In the genomic region with DNA sequence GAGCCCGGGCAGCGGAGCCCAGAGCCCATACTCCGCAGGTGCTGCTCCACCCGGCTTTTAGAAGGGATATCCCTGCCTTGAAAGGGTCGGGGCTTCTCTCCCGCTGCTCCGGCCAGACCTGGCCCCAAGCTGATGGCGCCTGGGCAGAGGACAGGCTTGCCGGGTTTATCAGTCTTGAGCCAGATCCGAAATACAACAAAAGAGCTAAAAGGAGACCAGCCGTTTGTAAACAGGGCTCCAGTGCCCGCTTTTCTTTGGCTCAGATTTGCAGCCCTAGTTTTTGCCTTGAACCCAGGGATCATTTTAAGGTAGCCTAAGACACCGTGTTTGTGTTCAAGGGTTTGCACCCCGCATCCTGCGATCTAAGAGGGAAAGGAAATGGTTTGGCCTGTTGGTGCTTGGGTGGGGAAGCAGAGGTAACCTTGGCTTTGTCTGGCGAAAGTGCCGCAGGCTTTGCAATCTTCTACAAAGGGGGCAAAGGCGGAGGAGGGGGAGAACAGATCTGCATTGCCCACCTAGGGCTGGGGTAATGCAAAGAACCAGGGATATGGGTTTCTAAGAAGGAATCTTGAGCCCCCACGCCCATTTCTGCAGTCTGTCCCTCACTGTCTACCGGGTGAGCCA, we compare ENCODE assay signal across 19 mouse cellular contexts. TPM values are rescaled to one million over a fixed set of nuclear protein-coding genes. Genes with fewer than 3 reads are reported as not detected.
DNase-seq lines count a peak whose midpoint lies in the region; ATAC-seq and TF ChIP-seq lines count a peak whose summit lies in the region.
"Had no signal": no experiment of that assay in that cellular context is flagged by ENCODE, and none has a peak within 500 bp of the region (broad histone marks: within the 10 kb centered on the region; RNA-seq: fewer than 3 reads in every experiment).

No protein-coding gene starts in this region.

- peak overlapping the region; percentile 85 for H3K4me2 ChIP-seq in kidney, embryonic 14.5 days (replicated peaks; ENCODE audit: low read depth, low read length)
- peak overlapping the region; percentile 28; the same call in 1 of the 2 replicates for H3K4me2 ChIP-seq in intestine, postnatal 0 days (replicated peaks; ENCODE audit: low read depth)
- H3K4me2 ChIP-seq in neural tube, embryonic 12.5 days (replicated peaks): peak overlapping the region; percentile 75
- H3K4me2 ChIP-seq: embryonic facial prominence, embryonic 13.5 days; forebrain, embryonic 13.5 days; heart, embryonic 11.5 days; hindbrain, embryonic 13.5 days; liver, embryonic 12.5 days had no signal

- H3K4me3 ChIP-seq in kidney, embryonic 14.5 days (ENCODE audit: low read length): peak overlapping the region; percentile 85
- 0 out of 2 replicates have a peak overlapping the region, but pooled peaks have one; percentile 8 for H3K4me3 ChIP-seq in brown adipose tissue, adult 24 weeks (ENCODE audit: insufficient read depth, low read depth, low read length)
- H3K4me3 ChIP-seq in intestine, postnatal 0 days (ENCODE audit: low read depth, low read length): peak overlapping the region; percentile 19
- H3K4me3 ChIP-seq in neural tube, embryonic 12.5 days: peak overlapping the region; percentile 42
- no peak overlapping the region for H3K4me3 ChIP-seq in thymus, adult 2 months (ENCODE audit: control insufficient read depth, insufficient read depth, low read length)
- H3K4me3 ChIP-seq: embryonic facial prominence, embryonic 13.5 days; forebrain, embryonic 13.5 days; hindbrain, embryonic 13.5 days; liver, embryonic 12.5 days; myocyte had no signal

- H3K27me3 ChIP-seq in kidney, embryonic 14.5 days (ENCODE audit: control insufficient read depth, insufficient read depth, low read length): peaks cover 7% of the 10 kb centered on the region; the same call in 1 of the 2 replicates
- peaks cover 99% of the 10 kb centered on the region for H3K27me3 ChIP-seq in intestine, postnatal 0 days (replicated peaks; ENCODE audit: control insufficient read depth, insufficient read depth, low read length)
- H3K27me3 ChIP-seq in neural tube, embryonic 12.5 days (replicated peaks): peaks cover 81% of the 10 kb centered on the region
- H3K27me3 ChIP-seq in thymus, adult 2 months (ENCODE audit: control insufficient read depth, insufficient read depth, low read length): peaks cover 35% of the 10 kb centered on the region

- H3K36me3 ChIP-seq in kidney, embryonic 14.5 days (ENCODE audit: control insufficient read depth, insufficient read depth, low read length): peaks cover 8% of the 10 kb centered on the region; the same call in 1 of the 2 replicates
- no peaks in the 10 kb centered on the region for H3K36me3 ChIP-seq in intestine, postnatal 0 days (ENCODE audit: control insufficient read depth, insufficient read depth)
- no peaks in the 10 kb centered on the region for H3K36me3 ChIP-seq in neural tube, embryonic 12.5 days
- H3K36me3 ChIP-seq in thymus, adult 2 months (ENCODE audit: control insufficient read depth, insufficient read depth, low read length): no peaks in the 10 kb centered on the region
- H3K36me3 ChIP-seq: embryonic facial prominence, embryonic 13.5 days; hindbrain, embryonic 13.5 days; liver, embryonic 12.5 days had no signal

- TF ChIP-seq CTCF in intestine, postnatal 0 days (IDR thresholded peaks at IDR 0.05; ENCODE audit: low read depth): no peak
- no peak for TF ChIP-seq CTCF in thymus, adult 2 months (IDR thresholded peaks at IDR 0.05; ENCODE audit: borderline replicate concordance, control insufficient read depth, extremely low read depth, insufficient read depth, low read length, poor library complexity)

- H3K9me3 ChIP-seq in kidney, embryonic 14.5 days (ENCODE audit: control insufficient read depth, low read length): no peaks in the 10 kb centered on the region
- no peaks in the 10 kb centered on the region for H3K9me3 ChIP-seq in intestine, postnatal 0 days (ENCODE audit: control insufficient read depth)
- H3K9me3 ChIP-seq in neural tube, embryonic 12.5 days: no peaks in the 10 kb centered on the region
- H3K9me3 ChIP-seq: embryonic facial prominence, embryonic 13.5 days; forebrain, embryonic 13.5 days; hindbrain, embryonic 13.5 days; liver, embryonic 12.5 days had no signal

- H3K4me1 ChIP-seq in kidney, embryonic 14.5 days (ENCODE audit: control insufficient read depth, insufficient read depth, low read length): peaks cover 24% of the 10 kb centered on the region; the same call in 1 of the 2 replicates
- H3K4me1 ChIP-seq in brown adipose tissue, adult 24 weeks (ENCODE audit: control insufficient read depth, insufficient read depth, insufficient read length, low read length): 0 out of 2 replicates have a peak, but pooled peaks cover 5% of the 10 kb centered on the region
- H3K4me1 ChIP-seq in intestine, postnatal 0 days (replicated peaks; ENCODE audit: control insufficient read depth, insufficient read depth, low read length): no peaks in the 10 kb centered on the region
- peaks cover 15% of the 10 kb centered on the region for H3K4me1 ChIP-seq in neural tube, embryonic 12.5 days
- H3K4me1 ChIP-seq in thymus, adult 2 months (replicated peaks; ENCODE audit: control insufficient read depth, insufficient read depth, low read length): no peaks in the 10 kb centered on the region; the same call in 1 of the 2 replicates

- ATAC-seq in kidney, embryonic 14.5 days (ENCODE audit: low FRiP score, low TSS enrichment): no peak
- ATAC-seq in intestine, postnatal 0 days: no peak
- no peak for ATAC-seq in neural tube, embryonic 12.5 days (ENCODE audit: low FRiP score, low read depth)
- ATAC-seq: activated CD4-positive, CD25-positive, alpha-beta regulatory T cell, adult 4 months; forebrain, embryonic 13.5 days; liver, embryonic 12.5 days; lung, postnatal 0 days had no signal

- DNase-seq in kidney, postnatal 14 days: no peak
- DNase-seq in thymus, adult 2 months: no peak
- no peak for DNase-seq in embryo, embryonic 11 days
- DNase-seq: adrenal gland, postnatal 36 days; cerebellum, postnatal 36 days; gastrocnemius, postnatal 14 days; spleen, adult 18-20 months had no signal

- H3K9ac ChIP-seq in kidney, embryonic 14.5 days (ENCODE audit: low read depth, low read length): peak overlapping the region; percentile 90
- H3K9ac ChIP-seq in intestine, postnatal 0 days (ENCODE audit: low read depth, low read length): no peak overlapping the region
- H3K9ac ChIP-seq in neural tube, embryonic 12.5 days: peak overlapping the region; percentile 76
- H3K9ac ChIP-seq: embryonic facial prominence, embryonic 13.5 days; forebrain, embryonic 13.5 days; hindbrain, embryonic 13.5 days; liver, embryonic 12.5 days had no signal

- TF ChIP-seq POLR2A in thymus, adult 2 months (IDR thresholded peaks at IDR 0.05; ENCODE audit: control insufficient read depth, extremely low read depth, insufficient read depth, low read length, poor library complexity): no peak

- H3K27ac ChIP-seq in kidney, embryonic 14.5 days (ENCODE audit: low read depth, low read length): peak overlapping the region; percentile 96
- no peak overlapping the region for H3K27ac ChIP-seq in brown adipose tissue, adult 24 weeks (replicated peaks; ENCODE audit: low read depth, low read length)
- H3K27ac ChIP-seq in intestine, postnatal 0 days (ENCODE audit: low read depth, low read length): no peak overlapping the region
- H3K27ac ChIP-seq in neural tube, embryonic 12.5 days: peak overlapping the region; percentile 1; the same call in 1 of the 2 replicates
- no peak overlapping the region for H3K27ac ChIP-seq in thymus, adult 2 months (ENCODE audit: control insufficient read depth, insufficient read depth, low read length)
- H3K27ac ChIP-seq: embryonic facial prominence, embryonic 13.5 days; forebrain, embryonic 13.5 days; hindbrain, embryonic 13.5 days; liver, embryonic 12.5 days had no signal

- 4% methylated on average over 20 of the region's 20 CpGs for WGBS in kidney, embryonic 14.5 days
- WGBS in intestine, postnatal 0 days: 4% methylated on average over 20 of the region's 20 CpGs
- WGBS in neural tube, embryonic 12.5 days: 2% methylated on average over 20 of the region's 20 CpGs
- WGBS in thymus, adult 2 months: 6% methylated on average over 20 of the region's 20 CpGs

RNA-seq across cellular contexts. Expression of a gene that starts 1.2 kb away (rescaled TPM):
- polyA plus RNA-seq in kidney, embryonic 14.5 days (2014; fragmentation: Nextera tagmentation; extraction: Ambion mirVana): 45.1 and 45.9 TPM in 2 replicates
- not detected in 2 replicates for polyA plus RNA-seq in brown adipose tissue, adult 24 weeks (2012; ENCODE audit: insufficient read depth, insufficient read length, missing spikeins)
- polyA plus RNA-seq in intestine, postnatal 0 days (2015; fragmentation: Nextera tagmentation; extraction: Ambion mirVana): 0.10 and 1.6 TPM in 2 replicates
- 48.9 and 49.0 TPM in 2 replicates for polyA plus RNA-seq in neural tube, embryonic 12.5 days (2016; fragmentation: Nextera tagmentation; extraction: Ambion mirVana)
- polyA plus RNA-seq in thymus, adult 2 months (2012; rRNA removed): not detected in 2 replicates
- polyA plus RNA-seq: activated CD4-positive, CD25-positive, alpha-beta regulatory T cell, adult 4 months; forebrain, embryonic 13.5 days; hindbrain, embryonic 13.5 days; liver, embryonic 12.5 days; myocyte had no signal

RNA-seq across cellular contexts. Expression of a gene that starts 4.6 kb away (rescaled TPM):
- 36.2 and 47.9 TPM in 2 replicates for polyA plus RNA-seq in kidney, embryonic 14.5 days (2014; fragmentation: Nextera tagmentation; extraction: Ambion mirVana)
- polyA plus RNA-seq in brown adipose tissue, adult 24 weeks (2012; ENCODE audit: insufficient read depth, insufficient read length, missing spikeins): 1.9 TPM in 1 of 2 replicates, not detected in the other
- polyA plus RNA-seq in intestine, postnatal 0 days (2015; fragmentation: Nextera tagmentation; extraction: Ambion mirVana): 0.64 and 1.6 TPM in 2 replicates
- 34.4 and 36.8 TPM in 2 replicates for polyA plus RNA-seq in neural tube, embryonic 12.5 days (2016; fragmentation: Nextera tagmentation; extraction: Ambion mirVana)
- polyA plus RNA-seq in thymus, adult 2 months (2012; rRNA removed): 0.31 and 0.41 TPM in 2 replicates
- polyA plus RNA-seq: activated CD4-positive, CD25-positive, alpha-beta regulatory T cell, adult 4 months; forebrain, embryonic 13.5 days; heart, embryonic 11.5 days; hindbrain, embryonic 13.5 days; myocyte had no signal

RNA-seq across cellular contexts. Expression of a gene that starts 11.5 kb away (rescaled TPM):
- 45.0 and 45.2 TPM in 2 replicates for polyA plus RNA-seq in kidney, embryonic 14.5 days (2014; fragmentation: Nextera tagmentation; extraction: Ambion mirVana)
- polyA plus RNA-seq in brown adipose tissue, adult 24 weeks (2012; ENCODE audit: insufficient read depth, insufficient read length, missing spikeins): 7.4 and 10.4 TPM in 2 replicates
- polyA plus RNA-seq in intestine, postnatal 0 days (2015; fragmentation: Nextera tagmentation; extraction: Ambion mirVana): 2.2 and 2.7 TPM in 2 replicates
- polyA plus RNA-seq in neural tube, embryonic 12.5 days (2016; fragmentation: Nextera tagmentation; extraction: Ambion mirVana): 20.8 and 21.4 TPM in 2 replicates
- 1.1 and 1.2 TPM in 2 replicates for polyA plus RNA-seq in thymus, adult 2 months (2012; rRNA removed)
- polyA plus RNA-seq: activated CD4-positive, CD25-positive, alpha-beta regulatory T cell, adult 4 months; forebrain, embryonic 13.5 days; myocyte had no signal

RNA-seq across cellular contexts. Expression of a gene that starts 13.6 kb away (rescaled TPM):
- 54.5 and 56.2 TPM in 2 replicates for polyA plus RNA-seq in kidney, embryonic 14.5 days (2014; fragmentation: Nextera tagmentation; extraction: Ambion mirVana)
- polyA plus RNA-seq in brown adipose tissue, adult 24 weeks (2012; ENCODE audit: insufficient read depth, insufficient read length, missing spikeins): not detected in 2 replicates
- polyA plus RNA-seq in intestine, postnatal 0 days (2015; fragmentation: Nextera tagmentation; extraction: Ambion mirVana): 0.64 TPM in 1 of 2 replicates, not detected in the other
- 19.1 and 25.2 TPM in 2 replicates for polyA plus RNA-seq in neural tube, embryonic 12.5 days (2016; fragmentation: Nextera tagmentation; extraction: Ambion mirVana)
- polyA plus RNA-seq in thymus, adult 2 months (2012; rRNA removed): not detected in 2 replicates
- polyA plus RNA-seq: activated CD4-positive, CD25-positive, alpha-beta regulatory T cell, adult 4 months; embryonic facial prominence, embryonic 13.5 days; forebrain, embryonic 13.5 days; heart, embryonic 11.5 days; hindbrain, embryonic 13.5 days; liver, embryonic 12.5 days; lung, postnatal 0 days; myocyte had no signal

RNA-seq across cellular contexts. Expression of a gene that starts 18.1 kb away (rescaled TPM):
- polyA plus RNA-seq in kidney, embryonic 14.5 days (2014; fragmentation: Nextera tagmentation; extraction: Ambion mirVana): 6.2 and 7.2 TPM in 2 replicates
- not detected in 2 replicates for polyA plus RNA-seq in brown adipose tissue, adult 24 weeks (2012; ENCODE audit: insufficient read depth, insufficient read length, missing spikeins)
- 0.12 TPM in 1 of 2 replicates, not detected in the other for polyA plus RNA-seq in intestine, postnatal 0 days (2015; fragmentation: Nextera tagmentation; extraction: Ambion mirVana)
- polyA plus RNA-seq in neural tube, embryonic 12.5 days (2016; fragmentation: Nextera tagmentation; extraction: Ambion mirVana): 4.1 and 8.0 TPM in 2 replicates
- polyA plus RNA-seq in thymus, adult 2 months (2012; rRNA removed): not detected in 2 replicates
- polyA plus RNA-seq: activated CD4-positive, CD25-positive, alpha-beta regulatory T cell, adult 4 months; embryonic facial prominence, embryonic 13.5 days; forebrain, embryonic 13.5 days; heart, embryonic 11.5 days; hindbrain, embryonic 13.5 days; liver, embryonic 12.5 days; lung, postnatal 0 days; myocyte had no signal

Comparison
In these comparisons a context has a peak if more than half of its experiments do, and no peak if none do; other contexts are left out.
1. H3K27ac ChIP-seq: peak in kidney, embryonic 14.5 days (single experiment) and neural tube, embryonic 12.5 days (single experiment); none in brown adipose tissue, adult 24 weeks (single experiment), intestine, postnatal 0 days (single experiment) and thymus, adult 2 months (single experiment).
2. H3K4me2 ChIP-seq: peak in every context shown above with its lines; median percentile 85 in kidney, embryonic 14.5 days; 75 in neural tube, embryonic 12.5 days; 28 in intestine, postnatal 0 days.
3. RNA of a gene that starts 1.2 kb away (polyA plus RNA-seq): 48.9 to 49.0 TPM in neural tube, embryonic 12.5 days and 45.1 to 45.9 TPM in kidney, embryonic 14.5 days; 0.10 to 1.6 TPM in intestine, postnatal 0 days, not detected in brown adipose tissue, adult 24 weeks and not detected in thymus, adult 2 months; every median in the first group is over 10 times any median in the second.
4. RNA of a gene that starts 4.6 kb away (polyA plus RNA-seq): 36.2 to 47.9 TPM in kidney, embryonic 14.5 days and 34.4 to 36.8 TPM in neural tube, embryonic 12.5 days; 0.64 to 1.6 TPM in intestine, postnatal 0 days, 0.31 to 0.41 TPM in thymus, adult 2 months and 1.9 TPM in brown adipose tissue, adult 24 weeks; every median in the first group is over 10 times any median in the second.